7 mouse cellular contexts compared by ENCODE assay signal in genomic region chr14:93734077-93734673, GRCm38 (mm10).
DNase-seq lines count a peak whose midpoint lies in the region; ATAC-seq and TF ChIP-seq lines count a peak whose summit lies in the region.

No protein-coding gene starts in this region.

- DNase-seq in limb, embryonic 10.5 days (ENCODE audit: low spot score) = no peak
- peak; percentile 51 to 54 for DNase-seq in heart, adult 9 months (ENCODE audit: low spot score in 2 of 2)
- DNase-seq in hindbrain, postnatal 0 days (ENCODE audit: low spot score) = peak; percentile 22
- DNase-seq in cerebellum, adult 11-12 months = no peak
- DNase-seq in spleen, postnatal 10 days (ENCODE audit: low spot score in 2 of 2) = no peak

- H3K36me3 ChIP-seq in limb, embryonic 13.5 days = no peaks in the 10 kb centered on the region
- H3K36me3 ChIP-seq in limb, embryonic 10.5 days = no peaks in the 10 kb centered on the region
- H3K36me3 ChIP-seq in embryonic facial prominence, embryonic 12.5 days = no peaks in the 10 kb centered on the region
- H3K36me3 ChIP-seq in hindbrain, postnatal 0 days (ENCODE audit: insufficient read depth, low read length) = no peaks in the 10 kb centered on the region

- no peak overlapping the region for H3K27ac ChIP-seq in limb, embryonic 13.5 days
- no peak overlapping the region for H3K27ac ChIP-seq in limb, embryonic 10.5 days
- H3K27ac ChIP-seq in embryonic facial prominence, embryonic 12.5 days = 0 out of 2 replicates have a peak overlapping the region, but pooled peaks have one; percentile 36
- H3K27ac ChIP-seq in hindbrain, postnatal 0 days = peak overlapping the region; percentile 26; the same call in 1 of the 2 replicates

- H3K9ac ChIP-seq in limb, embryonic 13.5 days = no peak overlapping the region
- H3K9ac ChIP-seq in embryonic facial prominence, embryonic 12.5 days = no peak overlapping the region
- no peak overlapping the region for H3K9ac ChIP-seq in hindbrain, postnatal 0 days (replicated peaks; ENCODE audit: low read length)

- no peaks in the 10 kb centered on the region for H3K9me3 ChIP-seq in limb, embryonic 13.5 days
- H3K9me3 ChIP-seq in limb, embryonic 10.5 days (replicated peaks) = no peaks in the 10 kb centered on the region
- no peaks in the 10 kb centered on the region for H3K9me3 ChIP-seq in embryonic facial prominence, embryonic 12.5 days
- no peaks in the 10 kb centered on the region for H3K9me3 ChIP-seq in hindbrain, postnatal 0 days (ENCODE audit: low read length)

- no peak overlapping the region for H3K4me2 ChIP-seq in limb, embryonic 13.5 days (replicated peaks)
- no peak overlapping the region for H3K4me2 ChIP-seq in embryonic facial prominence, embryonic 12.5 days (replicated peaks)
- H3K4me2 ChIP-seq in hindbrain, postnatal 0 days (ENCODE audit: low read depth, low read length) = no peak overlapping the region

- no peak for TF ChIP-seq CTCF in hindbrain, postnatal 0 days (IDR thresholded peaks at IDR 0.05; ENCODE audit: low read depth)

- H3K27me3 ChIP-seq in limb, embryonic 13.5 days = no peaks in the 10 kb centered on the region
- H3K27me3 ChIP-seq in limb, embryonic 10.5 days (ENCODE audit: low read depth, poor library complexity, severe bottlenecking) = no peaks in the 10 kb centered on the region
- no peaks in the 10 kb centered on the region for H3K27me3 ChIP-seq in embryonic facial prominence, embryonic 12.5 days
- H3K27me3 ChIP-seq in hindbrain, postnatal 0 days (ENCODE audit: insufficient read depth, low read length) = no peaks in the 10 kb centered on the region

- WGBS in limb, embryonic 13.5 days = 72% methylated on average over 10 of the region's 10 CpGs
- WGBS in limb, embryonic 10.5 days = 80% methylated on average over 10 of the region's 10 CpGs
- WGBS in embryonic facial prominence, embryonic 12.5 days = 53% methylated on average over 10 of the region's 10 CpGs
- WGBS in hindbrain, postnatal 0 days = 65% methylated on average over 10 of the region's 10 CpGs

- H3K4me3 ChIP-seq in limb, embryonic 13.5 days = no peak overlapping the region
- H3K4me3 ChIP-seq in limb, embryonic 10.5 days = no peak overlapping the region
- H3K4me3 ChIP-seq in embryonic facial prominence, embryonic 12.5 days = no peak overlapping the region
- no peak overlapping the region for H3K4me3 ChIP-seq in hindbrain, postnatal 0 days (ENCODE audit: low read length)

- H3K4me1 ChIP-seq in limb, embryonic 13.5 days = no peaks in the 10 kb centered on the region
- H3K4me1 ChIP-seq in limb, embryonic 10.5 days = no peaks in the 10 kb centered on the region
- no peaks in the 10 kb centered on the region for H3K4me1 ChIP-seq in embryonic facial prominence, embryonic 12.5 days
- no peaks in the 10 kb centered on the region for H3K4me1 ChIP-seq in hindbrain, postnatal 0 days (ENCODE audit: insufficient read depth, low read length)

- 0 out of 2 replicates have a peak, but pooled peaks have one; percentile 19 for ATAC-seq in limb, embryonic 13.5 days (ENCODE audit: low FRiP score, low read depth)
- no peak for ATAC-seq in embryonic facial prominence, embryonic 12.5 days (ENCODE audit: insufficient number of reproducible peaks, insufficient read depth, low FRiP score, low TSS enrichment)
- no peak for ATAC-seq in hindbrain, postnatal 0 days

Comparison
In these comparisons a context has a peak if more than half of its experiments do, and no peak if none do; other contexts are left out.
1. H3K27ac ChIP-seq: peak in embryonic facial prominence, embryonic 12.5 days (single experiment) and hindbrain, postnatal 0 days (single experiment); none in limb, embryonic 13.5 days (single experiment) and limb, embryonic 10.5 days (single experiment).
2. DNase-seq: peak in heart, adult 9 months (2 of 2) and hindbrain, postnatal 0 days (single experiment); none in limb, embryonic 10.5 days (single experiment), cerebellum, adult 11-12 months (single experiment) and spleen, postnatal 10 days (0 of 2).